Mouse (Mus musculus): ENCODE results near the gene Olfr618. TPM values are rescaled to one million over a fixed set of nuclear protein-coding genes. Genes with fewer than 3 reads are reported as not detected.
"Not testable (repeated sequence)": the region's sequence is repeated elsewhere in the genome, so short reads cannot be mapped to it uniquely, and the experiment has no call there.

Olfr618 gene
- polyA plus RNA-seq (2011; ENCODE audit: insufficient read depth, insufficient read length, low replicate concordance, missing spikeins): not detected in 2 replicates

DNA sequence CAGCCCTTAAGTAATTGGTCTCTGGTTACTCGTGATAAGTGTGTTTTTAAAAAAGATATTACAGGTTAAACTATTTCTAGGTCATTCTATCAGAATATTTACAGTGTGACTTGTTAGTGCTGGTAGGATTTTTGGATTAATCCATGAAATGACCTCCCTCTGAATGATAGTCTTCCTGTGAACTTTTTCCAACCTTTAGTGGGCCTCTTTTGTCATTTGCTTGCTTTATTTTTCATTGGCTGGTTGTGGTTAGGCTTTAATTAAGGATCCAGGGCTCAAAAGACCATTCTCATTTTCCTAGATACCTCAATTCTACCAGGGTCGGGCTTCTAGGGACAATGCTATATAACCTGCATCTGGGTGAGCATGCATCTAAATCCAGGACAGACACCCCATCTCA is at the start of gene Olfr618:
TSS of gene Olfr618 (plus strand) at position 301 of the 400 bp plus-strand sequence.
- no peak for TF ChIP-seq POLR2A (IDR thresholded peaks at IDR 0.05; ENCODE audit: borderline replicate concordance, control insufficient read depth, low read depth, low read length)
- TF ChIP-seq CTCF (IDR thresholded peaks at IDR 0.05; ENCODE audit: control insufficient read depth, insufficient read depth, low read length): no peak

GRCm38 (mm10) chr7:103542617-103543016 is 47.3 kb upstream of the Olfr618 start, which contains the start of gene Olfr612:
Gene Olfr612, minus strand, starts transcription at chr7:103542717.
- not testable (repeated sequence) for H3K27ac ChIP-seq (ENCODE audit: control insufficient read depth, insufficient read depth, low read depth, low read length, poor library complexity); H3K4me3 ChIP-seq (replicated peaks; ENCODE audit: control insufficient read depth, low read depth, low read length); H3K4me1 ChIP-seq (ENCODE audit: control insufficient read depth, insufficient read depth, low read length)
- 84% methylated on average over 2 of the region's 2 CpGs for WGBS

More for the DNA sequence above, at the start of gene Olfr618:
- Histone ChIP-seq H3K4me3 (replicated peaks; ENCODE audit: control insufficient read depth, low read depth, low read length) (no peak within 1 kb of the TSS), H3K27ac (ENCODE audit: control insufficient read depth, insufficient read depth, low read depth, low read length, poor library complexity) (no peak within 1 kb of the TSS), H3K4me1 (ENCODE audit: control insufficient read depth, insufficient read depth, low read length) (no peaks in the 10 kb centered on the region)
- whole genome bisulfite sequencing: 53% methylated on average over 2 of the region's 2 CpGs

DNA sequence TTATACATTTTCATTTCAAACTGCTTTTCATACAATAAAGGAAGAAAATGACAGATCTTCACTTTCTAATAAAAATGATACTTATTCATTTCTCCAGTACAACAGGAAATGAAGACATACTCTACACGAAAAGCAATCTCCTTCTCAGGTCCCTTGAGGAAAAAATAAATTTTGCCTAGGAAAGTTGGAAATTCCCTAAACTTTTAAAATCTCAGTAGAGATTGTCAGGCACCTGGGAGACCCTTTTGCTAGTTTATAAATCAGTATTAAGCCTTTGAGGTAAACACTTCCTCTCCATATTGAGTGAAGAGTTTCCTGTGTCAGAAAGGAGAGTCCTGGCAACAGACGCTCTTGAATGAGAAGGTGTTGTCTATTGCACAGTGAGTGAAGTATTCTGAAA is 42.1 kb upstream of the Olfr618 start, which contains the start of gene Olfr613:
TSS of gene Olfr613 (plus strand) at position 301 of the 400 bp plus-strand sequence.
- Histone ChIP-seq H3K4me3 (replicated peaks; ENCODE audit: control insufficient read depth, low read depth, low read length) (no peak within 1 kb of the TSS), H3K27ac (ENCODE audit: control insufficient read depth, insufficient read depth, low read depth, low read length, poor library complexity) (no peak within 1 kb of the TSS), H3K4me1 (ENCODE audit: control insufficient read depth, insufficient read depth, low read length) (no peaks in the 10 kb centered on the region)
- TF ChIP-seq POLR2A (IDR thresholded peaks at IDR 0.05; ENCODE audit: borderline replicate concordance, control insufficient read depth, low read depth, low read length) (no peak), CTCF (IDR thresholded peaks at IDR 0.05; ENCODE audit: control insufficient read depth, insufficient read depth, low read length) (no peak)
- 44% methylated on average over 2 of the region's 2 CpGs for WGBS

GRCm38 (mm10) chr7:103555779-103556178 is 34.1 kb upstream of the Olfr618 start, which contains the start of gene Olfr615:
Gene Olfr615, plus strand, starts transcription at chr7:103556079.
- WGBS: 83% methylated on average over 2 of the region's 2 CpGs
- no peak for TF ChIP-seq POLR2A (IDR thresholded peaks at IDR 0.05; ENCODE audit: borderline replicate concordance, control insufficient read depth, low read depth, low read length)
- TF ChIP-seq CTCF (IDR thresholded peaks at IDR 0.05; ENCODE audit: control insufficient read depth, insufficient read depth, low read length): no peak
- H3K4me1 ChIP-seq (ENCODE audit: control insufficient read depth, insufficient read depth, low read length): no peaks in the 10 kb centered on the region
- H3K4me3 ChIP-seq (replicated peaks; ENCODE audit: control insufficient read depth, low read depth, low read length): no peak within 1 kb of the TSS
- no peak within 1 kb of the TSS for H3K27ac ChIP-seq (ENCODE audit: control insufficient read depth, insufficient read depth, low read depth, low read length, poor library complexity)

GRCm38 (mm10) chr7:103569043-103569442 is 20.9 kb upstream of the Olfr618 start, which contains the start of gene Olfr616:
Gene Olfr616, minus strand, starts transcription at chr7:103569143.
- H3K4me3 ChIP-seq (replicated peaks; ENCODE audit: control insufficient read depth, low read depth, low read length): no peak within 1 kb of the TSS
- no peaks in the 10 kb centered on the region for H3K4me1 ChIP-seq (ENCODE audit: control insufficient read depth, insufficient read depth, low read length)
- no peak within 1 kb of the TSS for H3K27ac ChIP-seq (ENCODE audit: control insufficient read depth, insufficient read depth, low read depth, low read length, poor library complexity)
- TF ChIP-seq POLR2A (IDR thresholded peaks at IDR 0.05; ENCODE audit: borderline replicate concordance, control insufficient read depth, low read depth, low read length) (no peak), CTCF (IDR thresholded peaks at IDR 0.05; ENCODE audit: control insufficient read depth, insufficient read depth, low read length) (no peak)
- 65% methylated on average over 3 of the region's 3 CpGs for WGBS

- H3K27ac ChIP-seq (ENCODE audit: control insufficient read depth, insufficient read depth, low read depth, low read length, poor library complexity): no peak within 1 kb of the TSS
- WGBS: 63% methylated on average over 1 of the region's 1 CpGs
- H3K4me1 ChIP-seq (ENCODE audit: control insufficient read depth, insufficient read depth, low read length): no peaks in the 10 kb centered on the region
- H3K4me3 ChIP-seq (replicated peaks; ENCODE audit: control insufficient read depth, low read depth, low read length): no peak within 1 kb of the TSS
- TF ChIP-seq POLR2A (IDR thresholded peaks at IDR 0.05; ENCODE audit: borderline replicate concordance, control insufficient read depth, low read depth, low read length) (no peak), CTCF (IDR thresholded peaks at IDR 0.05; ENCODE audit: control insufficient read depth, insufficient read depth, low read length) (no peak)
Observed at GRCm38 (mm10) chr7:103572761-103573160, 17.1 kb upstream of the Olfr618 start, which contains the start of gene Olfr617. Gene Olfr617, plus strand, starts transcription at chr7:103573061.

GRCm38 (mm10) chr7:103600275-103600674 is 10.4 kb downstream of the Olfr618 start, which contains the start of gene Olfr619:
Gene Olfr619, plus strand, starts transcription at chr7:103600575.
- Histone ChIP-seq H3K4me1 (ENCODE audit: control insufficient read depth, insufficient read depth, low read length) (no peaks in the 10 kb centered on the region), H3K27ac (ENCODE audit: control insufficient read depth, insufficient read depth, low read depth, low read length, poor library complexity) (no peak within 1 kb of the TSS), H3K4me3 (replicated peaks; ENCODE audit: control insufficient read depth, low read depth, low read length) (no peak within 1 kb of the TSS)
- TF ChIP-seq CTCF (IDR thresholded peaks at IDR 0.05; ENCODE audit: control insufficient read depth, insufficient read depth, low read length): no peak
- TF ChIP-seq POLR2A (IDR thresholded peaks at IDR 0.05; ENCODE audit: borderline replicate concordance, control insufficient read depth, low read depth, low read length): no peak

- no peak overlapping the region for H3K27ac ChIP-seq (ENCODE audit: control insufficient read depth, insufficient read depth, low read depth, low read length, poor library complexity)
- WGBS: 46% methylated on average over 2 of the region's 2 CpGs
- no peak for TF ChIP-seq POLR2A (IDR thresholded peaks at IDR 0.05; ENCODE audit: borderline replicate concordance, control insufficient read depth, low read depth, low read length)
- no peak for TF ChIP-seq CTCF (IDR thresholded peaks at IDR 0.05; ENCODE audit: control insufficient read depth, insufficient read depth, low read length)
Observed at GRCm38 (mm10) chr7:103607425-103607824, 17.5 kb downstream of the Olfr618 start.

DNA sequence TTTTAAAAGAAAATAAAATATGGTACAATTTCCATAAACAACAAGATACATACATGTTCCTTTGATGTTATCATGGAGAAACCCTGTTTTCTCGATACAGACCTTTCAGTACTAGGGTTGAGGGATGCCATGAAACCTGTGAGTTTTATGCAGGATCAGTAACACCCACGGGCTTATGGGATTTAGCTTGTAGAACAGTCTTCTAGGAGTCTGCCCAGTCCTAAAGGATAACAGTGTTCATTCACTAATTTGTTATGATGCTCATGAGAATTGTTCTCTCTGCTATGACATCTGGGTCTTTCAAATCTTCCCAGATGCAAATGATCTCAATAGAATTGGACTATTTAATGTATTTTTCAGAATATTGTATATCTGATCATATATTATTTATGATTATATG is 22.5 kb downstream of the Olfr618 start, which contains the start of gene Olfr620:
TSS of gene Olfr620 (minus strand) at position 101 of the 400 bp plus-strand sequence.
- no peak for TF ChIP-seq POLR2A (IDR thresholded peaks at IDR 0.05; ENCODE audit: borderline replicate concordance, control insufficient read depth, low read depth, low read length)
- TF ChIP-seq CTCF (IDR thresholded peaks at IDR 0.05; ENCODE audit: control insufficient read depth, insufficient read depth, low read length): no peak
- H3K27ac ChIP-seq (ENCODE audit: control insufficient read depth, insufficient read depth, low read depth, low read length, poor library complexity): no peak within 1 kb of the TSS
- 73% methylated on average over 2 of the region's 2 CpGs for WGBS
- H3K4me3 ChIP-seq (replicated peaks; ENCODE audit: control insufficient read depth, low read depth, low read length): no peak within 1 kb of the TSS
- no peaks in the 10 kb centered on the region for H3K4me1 ChIP-seq (ENCODE audit: control insufficient read depth, insufficient read depth, low read length)

More at GRCm38 (mm10) chr7:103607425-103607824, 17.5 kb downstream of the Olfr618 start:
- Histone ChIP-seq H3K4me1 (ENCODE audit: control insufficient read depth, insufficient read depth, low read length) (no peaks in the 10 kb centered on the region), H3K4me3 (replicated peaks; ENCODE audit: control insufficient read depth, low read depth, low read length) (no peak overlapping the region)
